Mouse (Mus musculus) megakaryocyte, embryonic 14.5 days (primary cell): ENCODE data around the gene Dse.

Source experiments
- FLI1 ChIP-seq: IDR thresholded peaks from 2 replicates; pipeline ENCODE4 v1.6.1; 2012; ENCODE audit warnings: low read length, inconsistent platforms, mixed read lengths
- GATA1 ChIP-seq: IDR thresholded peaks from 3 replicates; pipeline ENCODE4 v1.6.1; 2012; ENCODE audit warnings: mixed read lengths, low read length, inconsistent platforms, borderline replicate concordance

DNA sequence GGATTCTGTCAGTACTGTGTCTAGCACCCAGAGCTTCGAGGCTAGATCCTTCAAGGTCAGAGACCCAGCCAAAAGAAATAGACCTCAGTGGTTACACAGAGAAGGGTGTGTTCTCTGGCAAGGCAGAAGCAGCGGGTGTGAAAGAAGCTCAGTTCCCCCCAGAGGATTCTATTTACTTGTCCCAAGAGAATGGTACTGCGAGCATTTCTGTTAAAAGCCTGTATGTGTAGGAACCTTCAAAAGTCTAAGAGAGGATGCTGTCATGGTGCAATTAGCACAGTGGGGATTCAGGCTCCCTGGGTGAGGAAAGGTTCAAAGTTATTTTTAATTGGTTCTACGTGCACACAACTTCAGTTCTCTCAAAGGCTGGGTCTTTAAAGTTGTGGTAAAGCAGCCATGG is 22.0 kb downstream of the Dse start:
- TF ChIP-seq GATA1 (no peak), FLI1 (no peak)
